Mouse (Mus musculus) kidney, adult 8-10 months (tissue): ENCODE measurements at regions not wholly inside any gene's neighbourhood (a gene's known extent, or its start where the extent isn't known, plus 50 kb on each side); places are given as distances from the start of the nearest gene placed in this dataset.
A peak's percentile ranks its signal among the peaks of the same experiment; 100 is the strongest.

Experiments used
- DNase-seq, 2 experiments: peaks; one replicate each; pipeline ENCODE4 v3.0.0; 2022

DNA sequence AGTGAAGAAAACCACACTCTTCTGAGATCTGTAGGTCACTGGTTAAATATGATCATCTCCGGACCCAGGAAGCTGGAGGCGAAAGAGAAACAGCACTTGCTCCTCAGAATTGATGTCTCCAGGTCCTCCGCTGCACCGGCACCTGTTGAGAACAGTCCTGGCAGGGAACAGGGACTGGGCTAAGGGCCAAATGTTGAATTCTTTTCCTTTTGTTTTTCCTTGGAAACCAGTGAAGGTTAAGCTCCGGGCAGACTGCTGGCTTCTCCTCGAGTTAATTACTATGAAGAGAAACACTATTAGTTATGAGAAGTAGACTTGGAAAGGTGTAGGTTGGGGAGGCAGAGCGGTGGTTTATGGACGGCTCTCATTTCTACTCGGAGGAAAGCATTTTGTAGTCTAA lies 242.7 kb downstream of the Rngtt start:
- peak; percentile 48 to 59 for DNase-seq

DNA sequence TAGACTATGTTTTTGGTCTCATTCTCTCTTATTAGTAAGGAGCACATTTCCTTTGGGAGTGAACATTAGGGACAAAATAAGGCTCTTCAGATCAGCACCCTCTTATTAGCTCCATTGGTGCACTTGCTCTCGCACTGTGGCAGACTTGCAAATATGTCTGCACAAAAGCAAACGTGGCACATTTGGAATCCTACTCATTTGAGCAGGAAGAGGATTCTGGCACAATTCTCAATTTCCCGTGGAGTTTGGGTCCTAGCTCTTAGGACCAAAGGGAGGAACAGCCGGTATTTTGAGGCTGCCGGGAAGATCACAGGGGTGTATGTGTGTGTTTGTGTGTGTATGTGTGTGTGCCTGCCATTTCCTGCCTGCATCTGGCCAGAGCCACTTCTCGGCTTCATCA lies 244.5 kb downstream of the Rngtt start:
- no peak for DNase-seq

DNA sequence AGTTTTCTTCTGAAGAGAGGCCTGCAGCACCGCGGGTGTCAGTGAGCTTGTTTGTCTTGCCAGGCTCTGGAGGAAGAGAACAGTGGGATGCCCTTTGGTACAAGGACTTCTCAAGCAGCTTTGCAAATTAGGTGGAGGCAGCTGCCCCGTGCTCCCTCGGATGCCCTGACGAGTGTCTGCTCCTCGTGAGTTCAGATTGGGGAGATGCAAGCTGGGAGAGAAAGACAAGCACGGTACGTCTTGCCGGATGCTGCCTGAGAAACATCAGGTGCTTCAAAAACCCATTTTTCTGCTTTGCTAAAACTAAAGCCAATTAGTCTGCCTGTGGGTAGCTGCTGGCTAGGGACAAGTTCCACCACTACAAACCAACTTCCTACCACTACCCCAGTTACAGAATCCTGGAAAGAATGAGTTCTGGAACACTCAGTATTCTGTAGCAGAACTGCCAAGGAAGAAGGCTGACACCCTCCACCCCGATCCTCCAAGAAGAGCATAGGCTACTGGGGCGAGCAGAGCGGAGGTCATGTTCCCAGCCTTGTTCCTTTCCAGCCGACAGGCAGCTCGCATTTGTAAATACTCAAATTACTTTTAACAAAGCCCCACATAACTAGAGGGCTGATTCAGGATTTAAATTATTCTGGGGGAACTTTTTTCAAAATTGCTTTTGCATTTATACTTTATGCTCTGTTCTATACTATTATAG lies 245.3 kb downstream of the Rngtt start:
- no peak for DNase-seq

DNA sequence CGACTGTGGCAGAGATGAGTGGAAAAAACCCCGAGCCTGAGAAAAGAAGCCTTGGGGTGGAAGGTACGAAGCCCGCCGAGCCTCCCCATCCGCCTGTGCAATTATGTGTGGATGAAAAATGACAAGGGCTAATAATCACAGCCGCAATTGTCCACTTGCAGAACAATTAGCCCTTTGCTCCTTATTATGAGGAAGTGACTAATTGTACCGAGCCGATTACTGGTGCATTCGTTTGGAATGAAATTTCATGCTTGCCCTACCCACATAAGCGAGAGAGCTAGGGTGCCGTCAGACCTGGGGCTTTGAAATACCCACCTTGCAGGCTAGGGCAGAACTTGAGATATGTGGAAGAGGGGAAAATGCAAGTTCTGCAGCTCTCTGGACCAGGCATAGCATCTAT lies 245.9 kb downstream of the Rngtt start:
- DNase-seq: no peak

DNA sequence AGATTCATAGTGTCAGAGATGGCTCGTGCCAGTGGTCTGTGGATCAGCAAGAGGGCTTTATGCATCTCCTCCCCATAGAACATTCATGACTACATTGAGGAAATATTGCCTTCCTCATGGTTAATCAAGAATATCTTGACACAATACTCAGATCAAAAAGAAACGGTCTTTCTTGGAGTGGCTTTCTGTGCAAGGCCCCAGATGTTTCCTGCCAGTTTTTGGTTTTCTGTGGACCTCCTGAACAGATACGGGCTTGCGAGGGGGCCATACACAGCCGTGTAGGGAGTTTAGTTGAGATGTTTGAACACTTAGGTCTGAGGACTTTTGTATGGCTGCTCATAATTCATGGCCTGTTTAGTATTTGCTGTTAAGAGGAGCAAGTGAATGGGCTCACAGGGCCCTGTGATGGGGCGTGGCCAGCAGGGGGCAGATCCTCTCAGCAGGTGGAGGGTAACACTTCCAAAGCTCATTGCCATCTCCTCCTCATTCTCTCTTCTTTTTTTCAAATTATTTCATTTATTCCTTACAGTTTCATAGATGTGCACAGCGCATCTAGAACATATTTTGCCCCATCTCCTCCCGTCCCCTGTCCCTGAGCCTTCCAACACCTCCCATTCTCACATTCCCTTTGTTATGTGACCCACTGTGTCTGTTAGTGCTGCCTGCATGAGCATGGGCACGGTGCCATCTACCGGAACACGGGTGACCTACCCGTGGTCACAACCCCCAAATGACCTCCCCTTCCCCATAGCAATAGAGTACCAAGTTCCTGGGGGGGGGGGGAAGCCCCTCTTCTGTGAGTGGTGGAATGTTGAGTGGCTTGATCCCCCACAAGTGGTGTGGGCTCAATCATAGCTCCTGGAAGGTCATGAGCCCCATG lies 246.8 kb downstream of the Rngtt start:
- DNase-seq: peak in 1 of 2 experiments; percentile 18

DNA sequence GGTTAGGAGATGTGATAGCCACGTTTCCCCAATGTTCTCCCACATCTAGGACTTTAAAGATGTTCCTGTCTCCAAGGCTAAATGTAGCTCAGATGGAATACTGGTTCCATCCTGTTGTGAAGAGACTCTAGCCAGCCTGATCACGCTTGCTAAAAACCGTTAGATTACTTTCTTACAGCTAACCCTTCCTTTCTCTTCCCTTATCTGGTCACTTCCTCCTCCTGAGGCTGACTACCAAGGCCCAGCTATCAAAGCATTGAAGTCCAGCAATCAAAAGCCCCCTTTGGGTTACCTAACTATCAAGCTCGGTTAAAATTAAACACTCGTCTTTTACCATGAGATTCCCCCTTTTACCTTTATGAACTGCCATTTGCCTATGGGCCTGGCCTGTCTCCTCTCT lies 260.2 kb downstream of the Rngtt start:
- no peak for DNase-seq

DNA sequence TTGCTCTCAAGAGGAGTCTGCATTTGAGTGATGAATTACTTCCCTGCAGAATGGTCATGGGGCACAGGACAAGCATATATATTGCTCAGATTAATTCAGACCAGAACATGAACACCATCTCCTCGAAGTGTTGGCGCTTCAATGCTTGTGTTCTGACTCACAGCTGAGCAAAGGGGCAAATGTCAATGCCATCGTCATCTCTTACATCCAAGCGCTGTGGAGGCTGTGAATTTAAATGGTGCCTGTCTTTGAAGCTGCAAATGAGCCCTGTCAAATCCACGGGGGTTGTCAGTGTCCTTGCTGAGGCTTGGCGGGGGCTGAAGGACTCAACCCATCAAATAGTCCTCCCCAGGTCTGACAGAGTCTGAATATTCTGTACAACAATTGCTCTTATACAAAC lies 261.2 kb downstream of the Rngtt start:
- DNase-seq: no peak

DNA sequence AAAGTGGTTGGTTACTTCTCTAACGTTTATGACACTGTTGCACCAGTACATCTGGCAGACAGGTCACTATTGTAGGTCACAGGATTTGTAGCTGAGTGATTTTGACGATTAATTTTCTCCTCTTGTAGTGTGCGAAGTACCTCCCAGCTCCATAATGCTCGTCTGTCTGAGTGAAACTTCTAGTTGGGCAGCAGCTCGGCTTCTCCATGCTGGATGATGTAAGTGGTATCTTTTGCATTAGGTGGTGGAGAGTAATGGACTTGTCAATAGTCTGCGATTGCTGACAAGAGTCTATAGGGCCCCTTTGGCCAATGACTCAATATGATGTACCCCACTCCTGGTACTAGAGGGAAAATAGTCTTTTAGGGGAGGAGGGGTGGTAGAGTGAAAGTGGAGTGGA lies 267.5 kb downstream of the Rngtt start:
- no peak for DNase-seq

DNA sequence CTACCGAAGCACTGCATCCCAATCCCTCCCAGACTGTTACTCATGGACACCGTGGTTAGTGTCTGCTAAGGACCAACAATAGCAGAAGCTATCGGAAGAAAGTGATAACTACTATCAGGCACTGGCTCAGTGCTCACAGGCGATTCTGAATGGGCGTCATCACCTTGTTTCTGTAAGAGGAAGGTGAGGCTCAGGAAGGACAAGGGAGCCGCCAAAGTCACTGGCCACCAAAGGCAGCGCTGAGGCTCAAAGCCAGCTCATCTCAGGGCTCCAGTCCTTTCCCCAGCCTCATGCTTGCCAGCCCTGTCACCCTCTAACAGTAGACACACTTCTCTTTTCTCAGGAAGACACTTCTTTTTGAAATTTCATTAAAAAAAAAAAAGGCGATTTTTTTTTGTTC lies 270.4 kb downstream of the Rngtt start:
- no peak for DNase-seq

DNA sequence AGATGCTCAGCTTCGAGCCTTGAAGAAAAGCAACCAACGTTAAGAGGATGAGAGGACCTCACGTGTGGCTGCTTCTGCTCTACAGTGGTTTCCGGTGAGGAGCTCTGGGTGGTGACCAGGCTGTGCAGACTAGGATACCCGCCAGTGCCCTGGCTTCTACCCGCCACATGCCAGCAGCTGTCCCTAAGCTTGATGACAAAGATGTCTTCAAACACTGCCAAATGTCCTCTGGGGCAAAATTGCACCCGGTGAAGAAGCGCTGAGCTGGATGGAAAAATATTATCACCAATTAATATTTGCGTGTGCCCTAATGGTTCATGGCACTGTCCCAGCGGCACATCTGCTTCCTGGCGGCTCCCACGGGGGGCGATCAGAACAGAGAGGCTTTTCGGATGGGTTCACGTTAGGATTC lies 271.1 kb downstream of the Rngtt start:
- no peak for DNase-seq

DNA sequence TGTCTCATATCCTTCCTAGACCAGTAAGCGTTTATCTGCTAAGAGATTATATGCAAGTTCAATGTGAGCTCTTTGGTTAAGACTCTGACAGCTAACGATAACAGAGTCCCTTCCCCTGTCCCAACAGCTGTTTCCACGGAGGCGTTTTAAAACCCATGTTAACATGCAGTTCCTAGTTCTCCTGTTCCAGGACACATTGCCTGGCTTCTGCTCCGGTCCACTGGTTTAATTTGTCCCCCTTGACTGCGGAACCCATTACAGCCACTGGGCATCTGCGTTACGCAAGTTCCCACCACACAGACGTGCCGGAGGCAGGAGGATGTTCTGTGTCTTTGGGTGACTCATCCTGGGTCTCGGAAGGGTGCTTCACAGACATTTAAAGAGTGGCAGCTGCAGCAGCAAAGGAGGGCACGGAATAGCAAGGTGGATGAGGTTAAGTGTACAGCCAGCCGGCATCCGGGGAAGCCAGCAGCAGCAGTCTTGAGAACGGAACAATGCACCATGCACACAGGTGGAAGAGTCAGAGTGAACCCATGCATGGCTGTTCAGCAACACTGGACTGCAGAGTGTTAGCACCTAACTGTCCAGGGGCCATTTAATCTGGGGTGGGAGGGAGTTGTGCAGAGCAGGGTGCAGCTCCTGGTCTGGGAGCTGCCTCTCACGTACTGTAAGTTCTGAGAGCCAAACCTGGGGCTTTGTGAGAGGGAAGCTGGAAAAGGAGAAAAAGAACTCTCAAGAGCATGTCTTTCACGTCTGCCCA lies 271.8 kb downstream of the Rngtt start:
- no peak for DNase-seq

DNA sequence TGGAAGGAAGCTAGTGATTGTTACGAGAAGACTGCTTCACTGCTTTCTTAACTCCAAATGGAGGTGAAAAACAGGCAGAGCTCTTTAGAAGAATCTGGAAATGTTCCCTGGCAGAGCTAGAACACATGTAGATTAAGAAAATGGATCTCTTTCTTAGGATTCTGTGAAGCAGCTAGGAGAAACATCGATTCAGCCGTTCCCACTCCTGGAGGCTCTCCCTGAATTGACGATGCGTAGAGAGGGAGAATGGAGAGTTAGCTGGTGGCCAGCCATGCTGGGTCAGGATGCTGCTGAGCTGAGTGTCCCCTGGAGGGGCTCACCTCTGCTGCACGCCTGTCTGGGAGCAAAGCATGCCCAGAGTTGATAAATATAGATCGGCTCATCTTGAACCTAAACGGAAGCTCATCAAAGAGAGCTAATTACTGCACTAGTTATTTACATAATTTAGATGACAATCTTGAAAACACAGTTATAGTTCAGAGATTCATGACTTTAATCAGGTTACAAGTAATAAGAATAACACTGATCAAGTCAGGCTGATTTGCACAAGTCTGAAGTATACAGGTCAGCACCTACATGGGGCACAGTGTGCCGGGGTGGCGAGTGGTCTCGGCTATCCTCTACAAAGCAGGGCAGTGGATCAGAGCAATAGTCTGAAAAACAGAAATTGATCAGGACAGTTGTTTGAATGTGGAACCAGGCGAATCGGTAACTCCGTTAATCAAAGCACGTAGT lies 273.0 kb downstream of the Rngtt start:
- no peak for DNase-seq

DNA sequence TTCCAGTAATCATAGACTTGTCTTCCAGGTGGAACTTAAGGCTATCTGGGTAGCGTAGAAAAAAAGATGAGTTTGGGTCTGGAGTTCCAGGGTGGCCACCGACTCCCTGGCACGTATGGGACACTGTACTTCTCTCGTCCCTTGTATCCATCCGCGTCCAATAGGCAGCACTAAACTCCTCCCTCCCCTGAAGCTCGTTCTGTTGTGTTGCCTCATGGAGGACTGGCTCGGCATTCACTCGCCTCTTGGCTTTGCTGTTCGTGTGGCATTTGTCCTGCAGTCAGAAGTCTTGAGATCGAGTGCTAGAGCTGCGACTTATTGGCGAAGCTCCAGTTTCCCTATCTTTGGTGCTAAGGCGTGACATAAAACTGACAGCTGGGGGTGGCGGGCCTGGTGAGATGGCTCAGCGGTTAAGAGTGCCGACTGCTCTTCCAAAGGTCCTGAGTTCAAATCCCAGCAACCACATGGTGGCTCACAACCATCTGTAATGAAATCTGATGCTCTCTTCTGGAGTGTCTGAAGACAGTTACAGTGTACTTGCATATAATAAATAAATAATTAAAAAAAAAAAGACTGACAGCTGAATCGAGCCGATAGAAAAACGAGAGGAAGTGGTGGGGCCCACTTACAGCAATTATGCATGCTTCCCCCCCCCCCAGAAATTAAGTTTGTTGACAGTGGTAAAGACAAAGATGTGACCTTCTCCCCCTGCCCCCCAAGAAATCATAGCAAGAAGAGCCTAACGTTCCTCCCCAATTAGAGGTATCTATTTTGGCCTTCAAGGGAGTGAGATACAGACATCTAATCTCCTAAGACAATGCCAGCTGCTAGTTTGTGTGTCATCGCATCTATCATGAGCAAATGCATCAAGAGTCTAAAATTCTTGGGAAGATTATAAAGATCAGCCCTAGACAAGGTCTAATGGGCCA lies 274.1 kb downstream of the Rngtt start:
- no peak for DNase-seq

DNA sequence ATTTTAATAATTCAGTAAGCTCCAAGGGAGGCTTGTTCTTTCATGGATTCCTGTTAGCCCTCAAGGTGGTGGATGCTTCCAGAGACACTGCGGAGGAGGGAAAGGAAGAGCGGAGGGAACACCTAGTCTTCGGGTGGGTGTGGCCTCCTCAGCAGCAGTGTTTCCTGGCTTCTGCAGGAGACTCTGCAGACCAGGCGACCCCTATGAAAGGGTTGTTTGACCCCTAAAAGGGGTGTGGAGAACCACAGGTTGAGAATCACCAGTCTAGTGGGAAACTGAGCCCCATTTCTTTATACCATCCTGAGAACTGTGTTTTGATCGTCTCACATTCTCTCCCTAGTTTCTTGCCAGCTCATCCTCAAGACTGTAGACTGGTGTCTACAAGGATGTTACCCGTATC lies 275.7 kb downstream of the Rngtt start:
- no peak for DNase-seq

DNA sequence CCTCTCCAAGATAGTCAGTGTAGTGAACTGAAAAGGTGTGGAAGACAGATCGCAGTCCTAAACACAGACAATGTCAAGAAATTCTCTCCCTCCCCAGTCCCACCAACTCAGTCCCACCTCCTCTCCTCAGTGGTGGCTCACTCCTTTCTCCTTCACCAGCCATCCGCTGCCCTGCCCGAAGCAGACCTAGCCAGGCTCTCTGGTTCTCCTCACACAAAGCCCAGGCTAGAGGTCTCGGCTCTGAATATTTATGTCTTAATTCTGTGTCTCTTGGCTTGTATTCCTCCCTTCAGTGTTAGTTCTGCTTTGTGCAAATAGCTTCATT lies 276.1 kb downstream of the Rngtt start:
- no peak for DNase-seq

DNA sequence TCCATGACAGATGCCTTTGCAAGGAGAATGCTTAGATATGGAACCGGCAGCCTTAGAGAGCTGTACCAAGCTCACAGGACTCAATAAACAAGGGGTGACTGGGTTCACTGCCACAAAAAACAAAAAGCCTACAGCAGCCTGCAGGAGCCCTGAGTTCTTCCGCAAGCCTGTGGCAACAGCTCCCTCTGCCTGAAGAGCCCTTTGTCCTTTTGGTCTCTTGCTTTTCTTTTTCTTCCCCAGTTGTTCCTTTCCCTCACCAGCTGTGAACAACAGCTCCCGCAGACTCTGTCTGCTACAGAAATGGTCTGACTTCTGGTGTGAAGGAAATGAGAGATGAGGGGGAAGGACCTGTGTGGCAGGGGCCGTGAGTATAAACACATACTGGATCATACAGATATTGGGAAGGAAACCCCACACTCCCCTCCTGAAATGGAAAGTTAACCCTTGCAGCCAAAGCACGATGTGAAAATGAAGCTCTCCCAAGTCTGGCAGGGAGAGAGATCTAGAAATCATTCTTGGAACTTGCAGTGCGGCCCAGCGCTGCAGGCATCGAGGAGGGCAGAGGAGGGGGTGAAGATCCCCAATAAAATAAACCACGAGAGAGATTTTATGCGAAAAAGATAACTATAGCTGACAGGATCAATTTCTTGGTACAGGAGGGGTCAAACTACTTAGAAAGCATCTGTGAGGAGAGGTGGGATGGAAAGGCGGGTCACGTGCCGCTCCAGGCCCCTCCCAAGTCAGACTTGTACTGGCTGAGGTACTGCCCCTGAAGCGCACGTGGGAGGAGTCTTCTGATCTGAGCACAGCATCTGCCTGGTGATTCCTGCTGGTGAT lies 276.7 kb downstream of the Rngtt start:
- peak; percentile 33 to 35 for DNase-seq

DNA sequence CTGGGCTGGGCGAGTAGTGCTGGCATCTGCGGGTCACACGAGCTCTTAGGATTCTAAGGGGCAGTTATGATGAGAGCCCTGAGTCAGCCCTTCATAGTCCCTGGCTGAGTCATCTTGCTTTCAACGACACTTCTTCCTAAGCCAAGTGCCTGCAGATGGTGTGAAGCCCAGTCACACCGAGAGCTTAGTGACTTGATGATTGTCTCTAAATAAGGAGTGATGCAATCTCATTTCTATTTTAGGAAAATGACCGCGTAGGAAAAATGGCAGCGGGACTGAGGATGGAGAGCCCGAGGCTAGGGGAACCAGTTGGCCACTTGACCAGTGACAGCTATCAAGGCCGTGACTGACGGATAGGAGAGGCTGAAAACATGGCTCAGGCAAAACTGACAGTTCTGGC lies 277.6 kb downstream of the Rngtt start:
- DNase-seq: no peak

DNA sequence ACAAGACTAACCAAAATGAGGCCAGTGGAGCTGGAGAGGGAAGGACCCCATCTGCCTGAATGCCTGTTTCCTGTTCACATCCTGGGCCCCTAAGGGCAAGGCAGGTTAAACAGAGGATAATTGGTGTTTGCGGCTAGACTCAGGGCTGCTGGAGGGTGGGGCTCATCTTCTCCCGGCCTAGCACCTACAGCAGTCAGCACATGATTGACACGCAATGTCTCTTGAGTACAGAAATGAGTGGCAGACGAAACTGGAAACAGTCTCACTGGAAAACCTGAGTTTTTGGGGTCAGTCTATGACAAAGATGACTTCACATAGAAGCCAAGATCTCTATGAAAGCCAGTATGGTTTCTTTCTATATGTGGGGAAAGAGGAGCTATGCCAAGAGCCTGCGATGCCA lies 278.0 kb downstream of the Rngtt start:
- no peak for DNase-seq

DNA sequence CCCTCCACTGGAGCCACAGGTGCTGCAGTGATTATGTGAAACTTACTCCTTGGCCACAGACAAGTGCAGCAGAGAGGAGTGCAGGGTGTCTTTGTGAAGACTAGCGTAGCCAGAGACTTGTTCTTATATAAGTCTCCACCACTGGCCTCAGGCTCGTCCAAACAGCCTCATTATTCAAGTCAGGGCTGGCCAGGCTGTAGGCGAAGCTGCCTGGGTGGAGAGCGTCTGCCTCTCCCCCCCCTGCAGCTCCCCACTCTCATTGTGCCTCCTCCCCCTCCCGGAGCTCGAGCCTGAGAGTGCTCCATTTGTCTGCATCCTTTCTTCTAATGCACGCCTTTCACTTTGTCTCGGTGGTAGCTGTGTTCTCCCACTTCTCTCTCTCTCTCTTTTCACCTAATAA lies 279.1 kb downstream of the Rngtt start:
- no peak for DNase-seq

DNA sequence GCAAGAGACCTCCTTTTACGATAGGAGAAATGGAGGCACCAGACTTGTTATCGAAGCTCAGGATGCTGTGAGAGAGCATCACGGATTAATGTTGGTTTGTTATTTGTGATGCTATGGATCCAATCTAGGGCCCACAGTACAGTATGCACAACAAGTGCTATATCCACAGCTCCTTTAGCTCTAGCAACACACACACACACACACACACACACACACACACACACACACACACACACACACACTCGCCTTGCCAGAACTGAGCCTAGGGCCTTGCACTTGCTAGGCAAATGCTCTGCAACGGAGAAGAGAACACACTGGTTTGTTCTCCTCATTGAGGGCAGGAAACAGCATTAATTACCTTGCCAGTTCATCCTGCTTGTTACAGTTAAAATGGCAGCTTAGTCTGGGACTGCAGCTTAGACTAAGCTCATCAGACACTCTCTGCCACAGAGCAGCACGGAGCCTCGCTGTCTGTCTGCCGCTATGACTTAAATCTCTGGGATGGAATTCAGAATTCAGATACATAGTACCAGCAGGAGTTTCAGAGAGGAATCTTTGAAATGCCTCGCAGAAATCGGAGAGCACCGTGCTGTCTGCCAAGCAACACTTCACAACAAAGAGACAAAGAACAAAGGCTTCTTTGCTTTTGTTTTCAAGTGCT lies 285.0 kb downstream of the Rngtt start:
- no peak for DNase-seq

DNA sequence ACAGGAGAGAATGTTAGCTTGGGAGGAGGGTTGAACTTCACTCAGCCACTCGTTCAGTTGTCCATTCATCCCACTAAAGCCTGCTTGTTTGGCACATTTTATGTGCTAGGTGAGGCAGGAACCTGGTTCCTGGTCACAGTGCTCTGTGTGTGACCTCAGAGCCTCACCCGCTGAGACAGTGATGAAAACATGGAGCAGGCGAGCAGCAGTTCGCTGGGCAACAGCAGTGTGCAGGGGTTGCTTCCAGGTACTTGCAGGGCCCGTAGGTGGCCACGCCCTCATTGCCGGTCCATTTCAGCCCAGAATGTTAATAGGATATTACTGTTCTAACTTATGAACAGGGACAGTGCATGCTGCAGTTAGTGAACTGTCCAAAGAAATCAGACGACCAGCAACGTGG lies 285.7 kb downstream of the Rngtt start:
- no peak for DNase-seq
